ENCODE assay signal across 9 mouse cellular contexts in genomic region chr4:115979437-115979836, GRCm38 (mm10). TPM values are rescaled to one million over a fixed set of nuclear protein-coding genes. Genes with fewer than 3 reads are reported as not detected.
A peak's percentile ranks its signal among the peaks of the same experiment; 100 is the strongest.
DNase-seq lines count a peak whose midpoint lies in the region; ATAC-seq and TF ChIP-seq lines count a peak whose summit lies in the region.
"Had no signal": no experiment of that assay in that cellular context is flagged by ENCODE, and none has a peak within 500 bp of the region (broad histone marks: within the 10 kb centered on the region; RNA-seq: fewer than 3 reads in every experiment).

No protein-coding gene starts in this region.

- H3K27me3 ChIP-seq in kidney, embryonic 16.5 days (ENCODE audit: insufficient read depth, low read length) = peaks cover 72% of the 10 kb centered on the region
- H3K27me3 ChIP-seq in embryonic facial prominence, embryonic 10.5 days (replicated peaks; ENCODE audit: low read depth, poor library complexity, severe bottlenecking) = peaks cover 100% of the 10 kb centered on the region
- H3K27me3 ChIP-seq in hindbrain, postnatal 0 days (ENCODE audit: insufficient read depth, low read length) = peaks cover 42% of the 10 kb centered on the region

- peak overlapping the region; percentile 37 for H3K4me3 ChIP-seq in kidney, embryonic 16.5 days (ENCODE audit: low read length)
- H3K4me3 ChIP-seq in embryonic facial prominence, embryonic 10.5 days = peak overlapping the region; percentile 49
- H3K4me3 ChIP-seq in hindbrain, postnatal 0 days (ENCODE audit: low read length) = peak overlapping the region; percentile 37

- no peak overlapping the region for H3K27ac ChIP-seq in kidney, embryonic 16.5 days (ENCODE audit: low read length)
- no peak overlapping the region for H3K27ac ChIP-seq in embryonic facial prominence, embryonic 10.5 days (replicated peaks)
- H3K27ac ChIP-seq in hindbrain, postnatal 0 days = no peak overlapping the region
- H3K27ac ChIP-seq: macrophage had no signal

- H3K9me3 ChIP-seq in kidney, embryonic 16.5 days (ENCODE audit: low read length) = no peaks in the 10 kb centered on the region
- no peaks in the 10 kb centered on the region for H3K9me3 ChIP-seq in embryonic facial prominence, embryonic 10.5 days
- H3K9me3 ChIP-seq in hindbrain, postnatal 0 days (ENCODE audit: low read length) = no peaks in the 10 kb centered on the region

- DNase-seq in kidney, postnatal 36 days = no peak
- DNase-seq in embryonic facial prominence, embryonic 10.5 days (ENCODE audit: low spot score) = peak; percentile 62
- no peak for DNase-seq in hindbrain, postnatal 0 days (ENCODE audit: low spot score)
- peak; percentile 43 for DNase-seq in neural tube, embryonic 10.5 days (ENCODE audit: extremely low spot score, low spot score)
- no peak for DNase-seq in urinary bladder, postnatal 36 days (ENCODE audit: low spot score in 2 of 2)
- no peak for DNase-seq in layer of hippocampus, postnatal 36 days
- no peak for DNase-seq in layer of hippocampus, adult 11-12 months (ENCODE audit: low spot score)

- peaks cover 6% of the 10 kb centered on the region for H3K4me1 ChIP-seq in kidney, embryonic 16.5 days (ENCODE audit: insufficient read depth, low read length)
- H3K4me1 ChIP-seq in embryonic facial prominence, embryonic 10.5 days = peaks cover 34% of the 10 kb centered on the region
- 0 out of 2 replicates have a peak, but pooled peaks cover 4% of the 10 kb centered on the region for H3K4me1 ChIP-seq in hindbrain, postnatal 0 days (ENCODE audit: insufficient read depth, low read length)

- H3K36me3 ChIP-seq in kidney, embryonic 16.5 days (ENCODE audit: insufficient read depth, low read length) = no peaks in the 10 kb centered on the region
- no peaks in the 10 kb centered on the region for H3K36me3 ChIP-seq in embryonic facial prominence, embryonic 10.5 days (replicated peaks)
- H3K36me3 ChIP-seq in hindbrain, postnatal 0 days (ENCODE audit: insufficient read depth, low read length) = no peaks in the 10 kb centered on the region

- TF ChIP-seq CTCF in hindbrain, postnatal 0 days (IDR thresholded peaks at IDR 0.05; ENCODE audit: low read depth) = no peak

- H3K4me2 ChIP-seq in kidney, embryonic 16.5 days (replicated peaks; ENCODE audit: low read depth, low read length) = peak overlapping the region; percentile 48
- peak overlapping the region; percentile 64 for H3K4me2 ChIP-seq in hindbrain, postnatal 0 days (ENCODE audit: low read depth, low read length)

- ATAC-seq in kidney, embryonic 16.5 days (ENCODE audit: low FRiP score, low TSS enrichment) = no peak
- ATAC-seq in hindbrain, postnatal 0 days = 0 out of 2 replicates have a peak, but pooled peaks have one; percentile 22

- under 1% methylated on average over 39 of the region's 39 CpGs for WGBS in kidney, embryonic 16.5 days
- under 1% methylated on average over 39 of the region's 39 CpGs for WGBS in embryonic facial prominence, embryonic 10.5 days
- under 1% methylated on average over 37 of the region's 39 CpGs for WGBS in hindbrain, postnatal 0 days

- no peak overlapping the region; the same call in 1 of the 2 replicates for H3K9ac ChIP-seq in kidney, embryonic 16.5 days (replicated peaks; ENCODE audit: low read length)
- H3K9ac ChIP-seq in hindbrain, postnatal 0 days (replicated peaks; ENCODE audit: low read length) = peak overlapping the region; percentile 37

RNA-seq across cellular contexts. Expression of gene Faah, which starts 38.3 kb away (rescaled TPM):
- 13.7 and 15.3 TPM in 2 replicates for polyA plus RNA-seq in kidney, embryonic 16.5 days (2015; fragmentation: Nextera tagmentation; extraction: Ambion mirVana)
- 2.3 and 2.4 TPM in 2 replicates for polyA plus RNA-seq in embryonic facial prominence, embryonic 10.5 days (2016; fragmentation: Nextera tagmentation; extraction: Ambion mirVana)
- total RNA-seq in hindbrain, postnatal 0 days (2014; rRNA removed) = 17.6 and 48.1 TPM in 2 replicates
- polyA plus RNA-seq in hindbrain, postnatal 0 days (2015; fragmentation: Nextera tagmentation; extraction: Ambion mirVana) = 23.2 and 25.2 TPM in 2 replicates
- 100 to 1,000 TPM; 144 to 145 TPM for total RNA-seq in layer of hippocampus, postnatal 36 days (2021)

RNA-seq across cellular contexts. Expression of gene Dmbx1, which starts 39.7 kb away (rescaled TPM):
- not detected in 2 replicates for polyA plus RNA-seq in kidney, embryonic 16.5 days (2015; fragmentation: Nextera tagmentation; extraction: Ambion mirVana)
- polyA plus RNA-seq in embryonic facial prominence, embryonic 10.5 days (2016; fragmentation: Nextera tagmentation; extraction: Ambion mirVana) = 1.7 and 2.5 TPM in 2 replicates
- 3.3 and 4.5 TPM in 2 replicates for total RNA-seq in hindbrain, postnatal 0 days (2014; rRNA removed)
- polyA plus RNA-seq in hindbrain, postnatal 0 days (2015; fragmentation: Nextera tagmentation; extraction: Ambion mirVana) = 3.9 and 4.3 TPM in 2 replicates
- not detected for total RNA-seq in layer of hippocampus, postnatal 36 days (2021)
- polyA plus RNA-seq: macrophage had no signal

Comparison
In these comparisons a context has a peak if more than half of its experiments do, and no peak if none do; other contexts are left out.
1. DNase-seq: peak in embryonic facial prominence, embryonic 10.5 days (single experiment) and neural tube, embryonic 10.5 days (single experiment); none in kidney, postnatal 36 days (0 of 2), hindbrain, postnatal 0 days (single experiment), urinary bladder, postnatal 36 days (0 of 2), layer of hippocampus, postnatal 36 days (0 of 2) and layer of hippocampus, adult 11-12 months (single experiment).
2. Peak in every context shown above with its lines, with median percentiles within 50 percentile points of each other: H3K4me3 ChIP-seq.